Mouse (Mus musculus) hindbrain, embryonic 13.5 days (tissue): ENCODE data around the gene Capn9. TPM values are rescaled to one million over a fixed set of nuclear protein-coding genes. Genes with fewer than 3 reads are reported as not detected.
A peak's percentile ranks its signal among the peaks of the same experiment; 100 is the strongest.

Source experiments
- ATAC-seq: fragments of 200-750 bp; cut with Nextera tagmentation; 2 replicates; pipeline ENCODE4 v1.8.0; 2017; ENCODE audit warnings: moderate TSS enrichment; ENCODE audit not compliant: low FRiP score
- H3K27ac ChIP-seq: fragments of 300-500 bp; sonication (generic); 2 replicates; pipeline ENCODE4 v1.5.1; 2015; ENCODE audit warnings: inconsistent platforms, mild to moderate bottlenecking, moderate library complexity
- H3K27me3 ChIP-seq: fragments of 300-500 bp; sonication (generic); 2 replicates; pipeline ENCODE4 v1.6.1; 2015; ENCODE audit warnings: mild to moderate bottlenecking, inconsistent platforms
- H3K36me3 ChIP-seq: fragments of 300-500 bp; sonication (generic); 2 replicates; pipeline ENCODE4 v1.6.1; 2015; ENCODE audit warnings: mild to moderate bottlenecking, inconsistent platforms
- H3K4me1 ChIP-seq: fragments of 300-500 bp; sonication (generic); replicated peaks from 2 replicates; pipeline ENCODE4 v1.6.1; 2015; ENCODE audit warnings: inconsistent platforms
- H3K4me2 ChIP-seq: fragments of 300-500 bp; sonication (generic); 2 replicates; pipeline ENCODE4 v1.6.1; 2015; ENCODE audit warnings: inconsistent platforms, mild to moderate bottlenecking, moderate library complexity
- H3K4me3 ChIP-seq: fragments of 300-500 bp; sonication (generic); 2 replicates; pipeline ENCODE4 v1.5.1; 2015; ENCODE audit warnings: mild to moderate bottlenecking, inconsistent platforms
- H3K9ac ChIP-seq: fragments of 300-500 bp; sonication (generic); 2 replicates; pipeline ENCODE4 v1.6.1; 2015; ENCODE audit warnings: mild to moderate bottlenecking, inconsistent platforms
- H3K9me3 ChIP-seq: fragments of 300-500 bp; sonication (generic); 2 replicates; pipeline ENCODE4 v1.6.1; 2016; ENCODE audit warnings: inconsistent platforms
- WGBS: fragments of 180-500 bp; shearing (Covaris S2); methylation state at CpG from one replicate; pipeline ENCODE4 v1.1.7; 2015; 5-methylcytosine and 5-hydroxymethylcytosine counted together
- polyA plus RNA-seq: library from polyadenylated mRNA; unstranded; fragments of >200 nt; fragmentation: Nextera tagmentation; extraction: Ambion mirVana; gene quantifications from 2 replicates; pipeline ENCODE4 v1.2.1, GENCODE M21; 2015

Capn9 gene
- polyA plus RNA-seq, 1 experiment from 2014 or later = 0.06 TPM

- peak; percentile 50; the same call in 1 of the 2 replicates for ATAC-seq
- Histone ChIP-seq H3K4me2 (no peak overlapping the region), H3K9ac (no peak overlapping the region), H3K4me3 (no peak overlapping the region), H3K9me3 (no peaks in the 10 kb centered on the region), H3K27ac (peak overlapping the region; percentile 52; the same call in 1 of the 2 replicates), H3K27me3 (no peaks in the 10 kb centered on the region), H3K4me1 (peaks cover 58% of the 10 kb centered on the region), H3K36me3 (peaks cover 30% of the 10 kb centered on the region)
- 39% methylated on average over 4 of the region's 4 CpGs for WGBS
Measured at GRCm38 (mm10) chr8:124652546-124652945, 76.6 kb downstream of the Capn9 start.

DNA sequence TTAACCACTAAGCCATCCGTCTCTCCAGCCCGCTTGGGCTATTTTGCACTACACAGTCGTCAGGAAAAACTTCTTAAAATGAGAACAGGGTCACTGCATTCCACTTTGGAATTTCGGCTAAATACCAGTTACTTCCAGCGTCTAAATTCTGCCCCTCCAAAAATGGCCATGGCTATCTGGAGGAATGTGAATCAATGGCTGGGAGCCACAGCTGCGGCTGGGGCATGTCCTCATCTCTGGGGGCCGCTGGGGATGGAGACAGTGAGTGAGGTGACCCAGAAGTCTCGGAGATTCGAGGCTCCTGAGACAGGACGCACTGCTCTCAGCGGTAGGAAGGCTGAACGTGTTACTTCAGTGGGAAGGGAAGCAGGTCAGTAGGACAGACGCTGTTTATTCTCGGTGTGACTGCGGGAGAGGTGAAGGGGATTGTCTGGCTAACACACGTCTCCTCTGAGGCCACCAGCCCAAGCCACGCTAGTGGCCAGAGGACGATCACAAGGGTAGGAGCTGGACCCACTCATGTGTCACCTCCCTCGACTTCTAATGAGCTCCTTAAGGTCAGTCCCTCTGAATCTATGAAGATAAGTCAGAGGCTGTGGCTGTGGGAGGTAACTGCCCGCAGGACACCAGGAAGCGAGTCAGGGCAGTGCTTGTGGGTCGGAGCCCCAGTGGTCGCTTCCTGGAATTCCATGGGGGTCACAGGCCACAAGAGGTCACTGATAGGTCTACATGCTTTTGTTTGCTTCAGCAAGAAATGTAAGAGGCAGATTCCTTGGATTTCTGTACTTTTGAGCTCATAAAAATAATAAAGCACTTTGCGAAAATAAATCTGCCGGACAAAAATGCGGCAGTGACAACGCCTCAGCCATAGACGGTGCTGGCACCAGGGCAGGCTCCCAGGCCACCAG is 77.9 kb downstream of the Capn9 start:
- Histone ChIP-seq H3K4me3 (no peak overlapping the region), H3K27ac (no peak overlapping the region), H3K4me1 (peaks cover 64% of the 10 kb centered on the region), H3K4me2 (no peak overlapping the region), H3K9ac (no peak overlapping the region), H3K9me3 (no peaks in the 10 kb centered on the region), H3K27me3 (no peaks in the 10 kb centered on the region), H3K36me3 (peaks cover 30% of the 10 kb centered on the region)
- ATAC-seq = no peak
- 71% methylated on average over 28 of the region's 28 CpGs for WGBS

GRCm38 (mm10) chr8:124657961-124658360 is 82.0 kb downstream of the Capn9 start:
- peak overlapping the region; percentile 19; the same call in 1 of the 2 replicates for H3K4me2 ChIP-seq
- ATAC-seq = no peak

GRCm38 (mm10) chr8:124658415-124658814 is 82.5 kb downstream of the Capn9 start:
- peak overlapping the region; percentile 58 for H3K27ac ChIP-seq

More at GRCm38 (mm10) chr8:124657961-124658360, 82.0 kb downstream of the Capn9 start:
- no peaks in the 10 kb centered on the region for H3K9me3 ChIP-seq
- H3K27ac ChIP-seq = peak overlapping the region; percentile 58
- no peak overlapping the region for H3K4me3 ChIP-seq
- H3K27me3 ChIP-seq = no peaks in the 10 kb centered on the region
- H3K4me1 ChIP-seq = peaks cover 84% of the 10 kb centered on the region
- WGBS = 81% methylated on average over 7 of the region's 7 CpGs
- H3K36me3 ChIP-seq = peaks cover 7% of the 10 kb centered on the region; the same call in 1 of the 2 replicates
- no peak overlapping the region for H3K9ac ChIP-seq

GRCm38 (mm10) chr8:124661781-124662180 is 85.9 kb downstream of the Capn9 start:
- H3K36me3 ChIP-seq = no peaks in the 10 kb centered on the region
- no peaks in the 10 kb centered on the region for H3K9me3 ChIP-seq
- no peak overlapping the region for H3K27ac ChIP-seq
- 53% methylated on average over 9 of the region's 9 CpGs for WGBS
- peak overlapping the region; percentile 92 for H3K9ac ChIP-seq
- H3K4me2 ChIP-seq = peak overlapping the region; percentile 59
- no peaks in the 10 kb centered on the region for H3K27me3 ChIP-seq
- peaks cover 52% of the 10 kb centered on the region for H3K4me1 ChIP-seq
- ATAC-seq = no peak
- H3K4me3 ChIP-seq = peak overlapping the region; percentile 88

More at GRCm38 (mm10) chr8:124658415-124658814, 82.5 kb downstream of the Capn9 start:
- peaks cover 7% of the 10 kb centered on the region; the same call in 1 of the 2 replicates for H3K36me3 ChIP-seq
- H3K4me3 ChIP-seq = no peak overlapping the region
- H3K4me1 ChIP-seq = peaks cover 80% of the 10 kb centered on the region
- 0 out of 2 replicates have a peak overlapping the region, but pooled peaks have one; percentile 19 for H3K9ac ChIP-seq
- no peak for ATAC-seq
- 56% methylated on average over 2 of the region's 2 CpGs for WGBS
- H3K4me2 ChIP-seq = peak overlapping the region; percentile 19; the same call in 1 of the 2 replicates
- no peaks in the 10 kb centered on the region for H3K27me3 ChIP-seq
- no peaks in the 10 kb centered on the region for H3K9me3 ChIP-seq

DNA sequence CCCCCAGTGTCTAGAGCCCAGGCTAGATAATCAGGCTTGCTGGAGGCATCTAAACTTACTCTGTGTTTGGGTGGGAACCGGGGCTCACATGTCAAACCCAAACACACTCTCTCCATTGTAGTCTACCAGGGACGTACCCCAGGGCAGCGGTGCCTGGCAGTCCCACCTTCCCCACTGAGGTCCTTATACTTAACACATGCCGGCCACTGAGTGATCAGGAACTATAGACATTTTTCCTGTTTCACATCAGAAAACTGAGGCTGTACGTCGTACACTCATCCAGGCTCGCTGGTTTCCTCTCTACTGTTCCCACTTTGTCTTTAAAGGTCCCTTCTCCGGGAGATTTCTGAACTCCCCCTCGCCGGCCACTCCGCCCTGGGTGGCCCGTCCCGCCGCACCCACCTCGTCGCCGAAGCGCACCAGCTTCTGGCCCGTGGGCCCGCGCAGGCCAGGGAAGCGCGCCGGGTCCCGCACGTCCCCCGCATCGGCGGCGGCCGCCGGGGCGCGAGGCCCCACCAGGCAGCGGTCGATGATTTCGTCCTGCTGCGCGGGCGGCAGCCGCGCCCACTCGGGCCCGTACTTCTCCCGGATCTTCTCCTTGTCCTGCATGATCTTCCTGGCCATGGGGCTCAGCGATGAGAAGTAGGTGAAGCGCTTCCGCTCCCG is 86.7 kb downstream of the Capn9 start:
- Histone ChIP-seq H3K4me2 (peak overlapping the region; percentile 59), H3K9me3 (no peaks in the 10 kb centered on the region), H3K4me1 (peaks cover 49% of the 10 kb centered on the region), H3K9ac (peak overlapping the region; percentile 92), H3K27ac (peak overlapping the region; percentile 91), H3K36me3 (no peaks in the 10 kb centered on the region), H3K4me3 (peak overlapping the region; percentile 88), H3K27me3 (no peaks in the 10 kb centered on the region)
- WGBS = under 1% methylated on average over 49 of the region's 49 CpGs
- peak; percentile 54 for ATAC-seq

- peaks cover 42% of the 10 kb centered on the region for H3K4me1 ChIP-seq
- peak within 1 kb of the TSS; percentile 92 for H3K9ac ChIP-seq
- ATAC-seq = peak; percentile 90
- H3K4me2 ChIP-seq = peak within 1 kb of the TSS; percentile 59
- H3K27me3 ChIP-seq = no peaks in the 10 kb centered on the region
- 2% methylated on average over 69 of the region's 69 CpGs for WGBS
- H3K36me3 ChIP-seq = no peaks in the 10 kb centered on the region
- H3K9me3 ChIP-seq = no peaks in the 10 kb centered on the region
- peak within 1 kb of the TSS; percentile 88 for H3K4me3 ChIP-seq
- H3K27ac ChIP-seq = peak within 1 kb of the TSS; percentile 91
Measured at GRCm38 (mm10) chr8:124663112-124663873, 87.4 kb downstream of the Capn9 start, which contains the start of gene 2310022B05Rik. TSS of gene 2310022B05Rik (minus strand) at chr8:124663369.

DNA sequence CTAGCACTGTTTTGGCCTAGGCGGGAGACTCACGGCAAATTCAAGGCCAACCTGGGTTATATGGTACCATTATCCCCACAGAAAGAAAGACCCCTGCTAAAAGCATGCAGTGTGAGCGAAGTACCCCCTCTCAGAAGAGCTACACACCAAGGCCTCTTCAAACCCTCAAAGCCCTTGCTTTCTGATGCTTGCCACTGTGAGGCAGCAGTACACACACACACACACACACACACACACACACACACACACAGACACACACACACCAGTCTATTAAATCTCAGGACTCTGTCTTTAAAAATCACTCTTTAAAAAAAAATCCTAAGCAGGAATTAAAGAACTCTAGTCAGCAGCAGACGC is 87.9 kb downstream of the Capn9 start:
- Histone ChIP-seq H3K27ac (peak overlapping the region; percentile 91), H3K4me1 (peaks cover 37% of the 10 kb centered on the region), H3K9me3 (no peaks in the 10 kb centered on the region), H3K4me3 (peak overlapping the region; percentile 88), H3K27me3 (no peaks in the 10 kb centered on the region), H3K4me2 (peak overlapping the region; percentile 59), H3K9ac (peak overlapping the region; percentile 92), H3K36me3 (no peaks in the 10 kb centered on the region)
- 57% methylated on average over 4 of the region's 4 CpGs for WGBS
- ATAC-seq = no peak

DNA sequence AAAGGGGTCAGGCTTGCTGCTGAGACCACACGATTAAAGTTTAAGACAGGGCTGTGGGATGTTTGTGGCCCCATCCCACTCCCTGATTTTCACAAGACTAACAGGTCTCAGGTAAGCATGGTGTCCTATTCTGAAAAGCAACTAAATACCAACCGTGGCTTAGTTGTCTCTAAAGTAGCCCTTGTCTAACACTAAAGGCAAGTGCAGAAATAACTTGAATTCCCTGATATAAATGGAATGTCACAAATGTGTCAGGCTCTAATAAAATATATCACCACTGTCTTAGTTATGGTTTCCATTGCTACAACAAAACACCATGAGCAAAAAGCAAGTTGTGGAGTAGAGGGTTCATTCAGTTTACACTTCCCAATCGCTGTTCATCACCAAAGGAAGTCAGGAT is 88.5 kb downstream of the Capn9 start:
- 80% methylated on average over 3 of the region's 3 CpGs for WGBS
- no peaks in the 10 kb centered on the region for H3K9me3 ChIP-seq
- no peak overlapping the region for H3K4me2 ChIP-seq
- H3K4me1 ChIP-seq = peaks cover 33% of the 10 kb centered on the region
- H3K27me3 ChIP-seq = no peaks in the 10 kb centered on the region
- ATAC-seq = no peak
- H3K36me3 ChIP-seq = no peaks in the 10 kb centered on the region
- no peak overlapping the region for H3K4me3 ChIP-seq
- no peak overlapping the region for H3K9ac ChIP-seq
- no peak overlapping the region for H3K27ac ChIP-seq
